Mouse (Mus musculus) cerebellum, adult 9-10 months (tissue): Measurements from ENCODE around the gene Gm10428.
"Not testable (repeated sequence)": the region's sequence is repeated elsewhere in the genome, so short reads cannot be mapped to it uniquely, and the experiment has no call there.

Source experiments
- DNase-seq: peaks from one replicate; pipeline ENCODE4 v3.0.0; 2022

Gm10428 gene

GRCm38 (mm10) chr11:62752780-62753179 is at the start of gene Gm10428:
TSS of gene Gm10428 (plus strand) at chr11:62753100.
- no peak for DNase-seq

- DNase-seq = no peak
Measured at GRCm38 (mm10) chr11:62706141-62706540, 46.8 kb upstream of the Gm10428 start.

GRCm38 (mm10) chr11:62708252-62708651 is 44.6 kb upstream of the Gm10428 start:
- no peak for DNase-seq

- no peak for DNase-seq
Measured at GRCm38 (mm10) chr11:62710657-62711056, 42.2 kb upstream of the Gm10428 start.

GRCm38 (mm10) chr11:62728276-62728675 is 24.6 kb upstream of the Gm10428 start:
- no peak for DNase-seq

- peak; percentile 94 for DNase-seq
Measured at GRCm38 (mm10) chr11:62731311-62732021, 21.4 kb upstream of the Gm10428 start, which contains the start of gene Zfp287. TSS of gene Zfp287 (minus strand) at chr11:62731905.

GRCm38 (mm10) chr11:62732022-62732387 is 20.9 kb upstream of the Gm10428 start:
- no peak for DNase-seq

- no peak for DNase-seq
Measured at GRCm38 (mm10) chr11:62732665-62733064, 20.2 kb upstream of the Gm10428 start.

- DNase-seq = no peak
Measured at GRCm38 (mm10) chr11:62741186-62741585, 11.7 kb upstream of the Gm10428 start.

- no peak for DNase-seq
Measured at GRCm38 (mm10) chr11:62742261-62742957, 10.5 kb upstream of the Gm10428 start.

GRCm38 (mm10) chr11:62744103-62744502 is 8.8 kb upstream of the Gm10428 start:
- DNase-seq = peak; percentile 84

- peak; percentile 90 for DNase-seq
Measured at GRCm38 (mm10) chr11:62746001-62746533, 6.8 kb upstream of the Gm10428 start.

- no peak for DNase-seq
Measured at GRCm38 (mm10) chr11:62747227-62747626, 5.7 kb upstream of the Gm10428 start.

GRCm38 (mm10) chr11:62748062-62748461 is 4.8 kb upstream of the Gm10428 start:
- no peak for DNase-seq

GRCm38 (mm10) chr11:62749445-62749844 is 3.5 kb upstream of the Gm10428 start:
- DNase-seq = not testable (repeated sequence)

GRCm38 (mm10) chr11:62752191-62752590 is 709 bp upstream of the Gm10428 start:
- no peak for DNase-seq

- peak; percentile 99 for DNase-seq
Measured at GRCm38 (mm10) chr11:62756456-62757142, 3.7 kb downstream of the Gm10428 start.

GRCm38 (mm10) chr11:62757143-62757507 is 4.2 kb downstream of the Gm10428 start:
- DNase-seq = no peak

- no peak for DNase-seq
Measured at GRCm38 (mm10) chr11:62757906-62758305, 5.0 kb downstream of the Gm10428 start.

- no peak for DNase-seq
Measured at GRCm38 (mm10) chr11:62758491-62758890, 5.6 kb downstream of the Gm10428 start.

GRCm38 (mm10) chr11:62760755-62761457 is 8.0 kb downstream of the Gm10428 start:
- no peak for DNase-seq

GRCm38 (mm10) chr11:62776510-62776909 is 23.6 kb downstream of the Gm10428 start:
- no peak for DNase-seq
